ENCODE assay signal across 9 mouse cellular contexts in the genomic region with DNA sequence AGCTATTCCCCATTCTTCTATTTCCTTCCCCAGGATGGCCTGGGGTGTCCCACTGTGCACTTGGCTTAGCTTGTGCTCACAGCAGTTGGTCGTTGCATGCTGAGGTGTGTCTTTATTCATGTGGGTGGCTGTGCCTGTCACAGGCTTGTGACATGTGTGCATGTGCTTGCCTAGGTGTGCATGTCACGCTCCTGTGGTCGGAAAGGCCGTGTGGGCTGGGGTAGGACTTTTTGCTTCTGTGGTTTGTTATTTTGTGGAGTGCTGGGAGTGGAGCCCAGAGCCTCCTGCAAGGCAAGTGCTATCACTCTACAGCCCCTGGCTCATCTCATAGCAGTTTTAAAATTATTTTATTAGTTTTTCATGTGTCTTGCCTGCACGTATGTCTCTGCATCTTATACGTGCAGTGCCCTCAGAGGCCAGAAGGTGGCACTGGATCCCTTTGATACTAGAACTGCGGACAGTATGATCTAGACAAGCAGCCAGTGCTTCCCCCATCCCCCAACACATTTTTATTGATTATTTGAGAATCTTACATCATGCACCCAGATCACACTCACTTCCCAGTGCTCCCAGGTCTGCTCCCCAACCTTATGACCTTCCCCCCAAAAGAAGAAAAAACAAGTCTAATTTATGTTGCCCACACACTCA. TPM values are rescaled to one million over a fixed set of nuclear protein-coding genes. Genes with fewer than 3 reads are reported as not detected.
DNase-seq lines count a peak whose midpoint lies in the region; ATAC-seq and TF ChIP-seq lines count a peak whose summit lies in the region.
"Had no signal": no experiment of that assay in that cellular context is flagged by ENCODE, and none has a peak within 500 bp of the region (broad histone marks: within the 10 kb centered on the region; RNA-seq: fewer than 3 reads in every experiment).

No protein-coding gene starts in this region.

- TF ChIP-seq EP300 in liver, postnatal 0 days (IDR thresholded peaks at IDR 0.05; ENCODE audit: low read depth): no peak

- no peaks in the 10 kb centered on the region for H3K27me3 ChIP-seq in embryonic facial prominence, embryonic 11.5 days (ENCODE audit: control insufficient read depth, insufficient read depth, low read length)
- H3K27me3 ChIP-seq in intestine, embryonic 16.5 days (replicated peaks; ENCODE audit: control insufficient read depth, insufficient read depth, low read length): no peaks in the 10 kb centered on the region
- H3K27me3 ChIP-seq in liver, postnatal 0 days (ENCODE audit: insufficient read depth, low read length): no peaks in the 10 kb centered on the region
- H3K27me3 ChIP-seq: Patski had no signal

- 52% methylated on average over 7 of the region's 7 CpGs for WGBS in embryonic facial prominence, embryonic 11.5 days
- WGBS in intestine, embryonic 16.5 days: 49% methylated on average over 7 of the region's 7 CpGs
- 45% methylated on average over 7 of the region's 7 CpGs for WGBS in liver, postnatal 0 days (ENCODE audit: insufficient replicate concordance)

- no peaks in the 10 kb centered on the region for H3K9me3 ChIP-seq in embryonic facial prominence, embryonic 11.5 days (replicated peaks; ENCODE audit: control insufficient read depth, low read length)
- no peaks in the 10 kb centered on the region for H3K9me3 ChIP-seq in intestine, embryonic 16.5 days (ENCODE audit: control insufficient read depth, low read length)
- H3K9me3 ChIP-seq in liver, postnatal 0 days (ENCODE audit: low read length): no peaks in the 10 kb centered on the region

- H3K27ac ChIP-seq in embryonic facial prominence, embryonic 11.5 days (replicated peaks; ENCODE audit: low read depth, low read length): no peak overlapping the region
- peak overlapping the region; percentile 67 for H3K27ac ChIP-seq in intestine, embryonic 16.5 days (ENCODE audit: low read length)
- H3K27ac ChIP-seq in liver, postnatal 0 days (ENCODE audit: low read depth): no peak overlapping the region

- H3K36me3 ChIP-seq in embryonic facial prominence, embryonic 11.5 days (replicated peaks; ENCODE audit: control insufficient read depth, insufficient read depth, low read depth, low read length): no peaks in the 10 kb centered on the region
- no peaks in the 10 kb centered on the region for H3K36me3 ChIP-seq in intestine, embryonic 16.5 days (ENCODE audit: control insufficient read depth, insufficient read depth, low read length)
- H3K36me3 ChIP-seq in liver, postnatal 0 days (replicated peaks; ENCODE audit: insufficient read depth, low read length): no peaks in the 10 kb centered on the region

- H3K9ac ChIP-seq in embryonic facial prominence, embryonic 11.5 days (replicated peaks; ENCODE audit: low read length): no peak overlapping the region
- no peak overlapping the region for H3K9ac ChIP-seq in intestine, embryonic 16.5 days (ENCODE audit: low read depth, low read length)
- no peak overlapping the region for H3K9ac ChIP-seq in liver, postnatal 0 days (replicated peaks)

- peak; percentile 89 for TF ChIP-seq CTCF in liver, postnatal 0 days (IDR thresholded peaks at IDR 0.05; ENCODE audit: low read depth)

- no peaks in the 10 kb centered on the region; the same call in 1 of the 2 replicates for H3K4me1 ChIP-seq in embryonic facial prominence, embryonic 11.5 days (ENCODE audit: control insufficient read depth, insufficient read depth, low read length)
- H3K4me1 ChIP-seq in intestine, embryonic 16.5 days (ENCODE audit: control insufficient read depth, insufficient read depth, low read length): peaks cover 26% of the 10 kb centered on the region
- peaks cover 3% of the 10 kb centered on the region; the same call in 1 of the 2 replicates for H3K4me1 ChIP-seq in liver, postnatal 0 days (ENCODE audit: insufficient read depth)

- no peak overlapping the region for H3K4me2 ChIP-seq in embryonic facial prominence, embryonic 11.5 days (ENCODE audit: low read depth, low read length)
- no peak overlapping the region for H3K4me2 ChIP-seq in intestine, embryonic 16.5 days (ENCODE audit: low read depth, low read length)
- no peak overlapping the region for H3K4me2 ChIP-seq in liver, postnatal 0 days (ENCODE audit: low read depth, low read length)

- peak; percentile 67 for DNase-seq in cerebellum, adult 18-20 months
- DNase-seq in cerebellum, adult 11-12 months: no peak
- peak; percentile 76 for DNase-seq in 3T3-L1 (ENCODE audit: low read depth, low spot score)
- peak; percentile 75 for DNase-seq in adrenal gland, postnatal 14 days
- peak; percentile 80 for DNase-seq in embryonic facial prominence, embryonic 11.5 days (ENCODE audit: low spot score)
- peak; percentile 77 for DNase-seq in liver, postnatal 0 days
- DNase-seq in right cerebral cortex, postnatal 10 days (ENCODE audit: low spot score in 2 of 2): peak; percentile 61 to 75

- H3K4me3 ChIP-seq in embryonic facial prominence, embryonic 11.5 days (ENCODE audit: low read depth, low read length): no peak overlapping the region
- H3K4me3 ChIP-seq in intestine, embryonic 16.5 days (ENCODE audit: low read length): no peak overlapping the region
- H3K4me3 ChIP-seq in liver, postnatal 0 days (ENCODE audit: low read depth, low read length): no peak overlapping the region

- ATAC-seq in embryonic facial prominence, embryonic 11.5 days (replicated peaks; ENCODE audit: insufficient number of reproducible peaks, low FRiP score, low TSS enrichment, low read depth): no peak
- no peak for ATAC-seq in intestine, embryonic 16.5 days
- ATAC-seq in liver, postnatal 0 days: peak; percentile 58
- ATAC-seq: Patski had no signal

RNA-seq across cellular contexts. Expression of gene Cd82, which starts 49.4 kb away (rescaled TPM):
- total RNA-seq in adrenal gland, postnatal 14 days (2021): 43.0 and 54.9 TPM in 2 replicates
- 6.8 and 7.5 TPM in 2 replicates for polyA plus RNA-seq in embryonic facial prominence, embryonic 11.5 days (2014; fragmentation: Nextera tagmentation; extraction: Ambion mirVana)
- 171 and 180 TPM in 2 replicates for polyA plus RNA-seq in intestine, embryonic 16.5 days (2015; fragmentation: Nextera tagmentation; extraction: Ambion mirVana)
- polyA plus RNA-seq in liver, postnatal 0 days (2015; fragmentation: Nextera tagmentation; extraction: Ambion mirVana): 81.0 and 87.7 TPM in 2 replicates
